ENCODE assay signal across 23 mouse cellular contexts in genomic region chr8:88018494-88018893, GRCm38 (mm10). TPM values are rescaled to one million over a fixed set of nuclear protein-coding genes. Genes with fewer than 3 reads are reported as not detected.
"Had no signal": no experiment of that assay in that cellular context is flagged by ENCODE, and none has a peak within 500 bp of the region (broad histone marks: within the 10 kb centered on the region; RNA-seq: fewer than 3 reads in every experiment).

No protein-coding gene starts in this region.

- H3K4me3 ChIP-seq: limb, embryonic 12.5 days; limb, embryonic 15.5 days; liver, embryonic 15.5 days; megakaryocyte, embryonic 14.5 days; midbrain, embryonic 10.5 days; midbrain, embryonic 13.5 days; myocyte; neural tube, embryonic 13.5 days; stomach, embryonic 15.5 days had no signal

- H3K27me3 ChIP-seq: limb, embryonic 12.5 days; limb, embryonic 15.5 days; liver, embryonic 15.5 days; neural tube, embryonic 13.5 days; stomach, embryonic 15.5 days had no signal

- H3K9me3 ChIP-seq: limb, embryonic 15.5 days; liver, embryonic 15.5 days; stomach, embryonic 15.5 days had no signal

- H3K9ac ChIP-seq: limb, embryonic 12.5 days; limb, embryonic 15.5 days; liver, embryonic 15.5 days; midbrain, embryonic 13.5 days; neural tube, embryonic 13.5 days; stomach, embryonic 15.5 days had no signal

- H3K27ac ChIP-seq: kidney, postnatal 0 days; limb, embryonic 12.5 days; limb, embryonic 15.5 days; liver, embryonic 15.5 days; macrophage; midbrain, embryonic 10.5 days; midbrain, embryonic 13.5 days; neural tube, embryonic 13.5 days; stomach, embryonic 15.5 days had no signal

- DNase-seq: kidney, postnatal 25 days; lung, adult 18-20 months; lung, postnatal 14 days; retina, postnatal 1 day; right cerebral cortex, postnatal 25 days; spleen, adult 18-20 months; thymus, adult 18-20 months; thymus, postnatal 36 days had no signal

- H3K36me3 ChIP-seq: limb, embryonic 12.5 days; limb, embryonic 15.5 days; liver, embryonic 15.5 days; midbrain, embryonic 10.5 days; midbrain, embryonic 13.5 days; neural tube, embryonic 13.5 days; stomach, embryonic 15.5 days had no signal

- H3K4me1 ChIP-seq: liver, embryonic 15.5 days; megakaryocyte, embryonic 14.5 days; stomach, embryonic 15.5 days had no signal

- ATAC-seq: midbrain, embryonic 13.5 days; midbrain, embryonic 16.5 days had no signal

- H3K4me2 ChIP-seq: limb, embryonic 12.5 days; limb, embryonic 15.5 days; liver, embryonic 11.5 days; liver, embryonic 15.5 days; midbrain, embryonic 13.5 days; neural tube, embryonic 13.5 days; stomach, embryonic 15.5 days had no signal

RNA-seq across cellular contexts. Expression of gene Zfp423, which starts 59.1 kb away (rescaled TPM):
- total RNA-seq: monocyte, adult 5-6 weeks; neutrophil, adult 5-6 weeks had no signal
- polyA plus RNA-seq: macrophage had no signal
